Mouse (Mus musculus) kidney, adult 8-10 months (tissue): ENCODE measurements around the gene Aacs.

Experiments
- DNase-seq, 2 experiments: peaks; one replicate each; pipeline ENCODE4 v3.0.0; 2022

Aacs gene

DNA sequence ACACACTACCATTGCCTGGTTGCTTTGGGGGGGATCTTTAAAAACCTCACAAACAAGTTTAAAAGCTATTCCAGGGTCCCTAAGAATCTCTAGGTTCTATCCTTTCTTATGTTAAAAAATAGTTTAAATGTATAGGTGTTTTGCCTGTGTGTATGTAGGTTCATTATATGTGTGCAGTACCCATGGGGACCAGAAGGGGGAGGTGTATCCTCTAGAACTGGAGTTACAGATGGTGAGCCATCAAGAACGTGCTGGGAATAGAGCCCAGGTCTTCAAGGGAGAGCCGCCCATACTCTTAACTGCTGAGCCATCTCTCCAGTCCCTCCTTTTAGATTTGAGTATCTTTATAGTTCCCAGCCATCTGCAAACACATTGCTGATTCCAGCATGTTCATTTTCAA lies 69.5 kb downstream of the Aacs start:
- DNase-seq, result no peak

GRCm38 (mm10) chr5:125546293-125546692 lies 70.7 kb downstream of the Aacs start:
- no peak for DNase-seq

- DNase-seq, result no peak
These were observed 74.3 kb downstream of the Aacs start for GRCm38 (mm10) chr5:125549750-125550489.

DNA sequence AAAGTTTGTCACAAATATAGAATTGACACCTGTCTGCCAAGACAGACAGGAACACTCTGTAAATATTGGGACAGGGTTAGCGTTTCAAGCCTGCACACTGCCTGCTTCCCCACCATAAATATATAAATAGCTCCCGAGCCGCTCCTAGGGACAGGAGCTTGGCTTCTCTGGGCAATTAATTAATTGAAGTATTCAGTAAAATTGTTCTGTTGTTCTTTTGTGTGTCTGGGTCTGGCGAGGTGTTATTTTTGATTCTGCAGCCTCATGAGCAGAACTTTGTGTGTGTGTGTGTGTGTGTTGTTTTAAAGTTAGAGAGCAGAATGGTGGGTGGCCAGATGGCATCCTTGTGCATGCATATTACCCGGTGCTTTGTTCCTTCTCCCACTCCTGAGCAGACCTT lies 80.1 kb downstream of the Aacs start:
- DNase-seq, result no peak

DNA sequence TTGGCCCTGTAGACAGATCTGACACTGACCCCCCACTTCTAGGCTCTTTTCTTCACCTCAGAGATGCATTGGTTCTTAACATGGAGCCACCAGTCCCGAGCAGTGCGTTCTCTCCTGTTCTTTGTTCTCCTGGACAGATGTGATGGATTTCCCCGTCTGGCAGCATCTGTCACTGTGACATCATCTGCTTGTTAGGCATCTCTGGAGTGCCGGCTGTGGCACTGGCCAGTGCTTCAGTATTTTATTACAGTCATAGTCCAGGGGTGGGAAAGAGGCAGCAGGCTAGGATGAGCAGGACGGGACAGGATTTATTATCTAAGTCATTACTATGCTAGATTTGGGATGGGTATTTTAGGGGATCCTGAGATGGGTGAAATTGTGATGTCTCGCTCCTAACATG lies 87.9 kb downstream of the Aacs start:
- DNase-seq, result no peak

GRCm38 (mm10) chr5:125565725-125566124 lies 90.1 kb downstream of the Aacs start:
- DNase-seq, result no peak
